Mouse (Mus musculus) brain, adult 2 months (tissue): ENCODE results near the gene Cdk16.
"Not testable (repeated sequence)": the region's sequence is repeated elsewhere in the genome, so short reads cannot be mapped to it uniquely, and the experiment has no call there.

Source experiments
- DNase-seq: peaks from one replicate; pipeline ENCODE4 v3.0.0; 2011; ENCODE audit warnings: low read depth, low spot score

Gene Cdk16

GRCm38 (mm10) chrX:20687519-20688067 lies at the start of gene Cdk16:
TSS of gene Cdk16 (plus strand) at chrX:20687954.
- peak; percentile 98 for DNase-seq

- no peak for DNase-seq
Observed at GRCm38 (mm10) chrX:20638141-20638540, 49.6 kb upstream of the Cdk16 start.

- no peak for DNase-seq
Observed at GRCm38 (mm10) chrX:20644780-20645179, 43.0 kb upstream of the Cdk16 start.

GRCm38 (mm10) chrX:20657593-20657992 lies 30.2 kb upstream of the Cdk16 start:
- no peak for DNase-seq

- DNase-seq = peak; percentile 95
Observed at GRCm38 (mm10) chrX:20658026-20658652, 29.6 kb upstream of the Cdk16 start, which contains the start of gene Uba1. TSS of gene Uba1 (plus strand) at chrX:20658326.

- DNase-seq = no peak
Observed at GRCm38 (mm10) chrX:20658891-20659406, 28.8 kb upstream of the Cdk16 start.

GRCm38 (mm10) chrX:20662317-20662715 lies 25.4 kb upstream of the Cdk16 start:
- no peak for DNase-seq

GRCm38 (mm10) chrX:20662716-20663443 lies 24.9 kb upstream of the Cdk16 start:
- peak; percentile 95 for DNase-seq

GRCm38 (mm10) chrX:20663444-20663790 lies 24.3 kb upstream of the Cdk16 start:
- DNase-seq = peak; percentile 48

- peak; percentile 91 for DNase-seq
Observed at GRCm38 (mm10) chrX:20688068-20688547, 354 bp downstream of the Cdk16 start.

- peak; percentile 64 for DNase-seq
Observed at GRCm38 (mm10) chrX:20688615-20689014, 861 bp downstream of the Cdk16 start.

- DNase-seq = peak; percentile 70
Observed at GRCm38 (mm10) chrX:20691566-20691965, 3.8 kb downstream of the Cdk16 start.

GRCm38 (mm10) chrX:20692616-20693015 lies 4.9 kb downstream of the Cdk16 start:
- no peak for DNase-seq

- no peak for DNase-seq
Observed at GRCm38 (mm10) chrX:20695842-20696241, 8.1 kb downstream of the Cdk16 start.

GRCm38 (mm10) chrX:20703741-20704290 lies 16.1 kb downstream of the Cdk16 start, which contains the start of gene Usp11:
TSS of gene Usp11 (plus strand) at chrX:20703906.
- DNase-seq = peak; percentile 71

GRCm38 (mm10) chrX:20704295-20705082 lies 16.7 kb downstream of the Cdk16 start:
- DNase-seq = peak; percentile 96

- DNase-seq = no peak
Observed at GRCm38 (mm10) chrX:20705083-20705402, 17.3 kb downstream of the Cdk16 start.

- DNase-seq = no peak
Observed at GRCm38 (mm10) chrX:20728681-20729080, 40.9 kb downstream of the Cdk16 start.

- not testable (repeated sequence) for DNase-seq
Observed at GRCm38 (mm10) chrX:20730048-20730447, 42.3 kb downstream of the Cdk16 start.

- peak; percentile 67 for DNase-seq
Observed at GRCm38 (mm10) chrX:20736479-20736878, 48.7 kb downstream of the Cdk16 start.

GRCm38 (mm10) chrX:20748829-20749228 lies 61.1 kb downstream of the Cdk16 start:
- DNase-seq = no peak
